Mouse (Mus musculus) layer of hippocampus, postnatal 36 days (tissue): ENCODE measurements at regions not wholly inside any gene's neighbourhood (a gene's known extent, or its start where the extent isn't known, plus 50 kb on each side); places are given as distances from the start of the nearest gene placed in this dataset.

Source experiments
- DNase-seq, 2 experiments: peaks; one replicate each; pipeline ENCODE4 v3.0.0; 2022

DNA sequence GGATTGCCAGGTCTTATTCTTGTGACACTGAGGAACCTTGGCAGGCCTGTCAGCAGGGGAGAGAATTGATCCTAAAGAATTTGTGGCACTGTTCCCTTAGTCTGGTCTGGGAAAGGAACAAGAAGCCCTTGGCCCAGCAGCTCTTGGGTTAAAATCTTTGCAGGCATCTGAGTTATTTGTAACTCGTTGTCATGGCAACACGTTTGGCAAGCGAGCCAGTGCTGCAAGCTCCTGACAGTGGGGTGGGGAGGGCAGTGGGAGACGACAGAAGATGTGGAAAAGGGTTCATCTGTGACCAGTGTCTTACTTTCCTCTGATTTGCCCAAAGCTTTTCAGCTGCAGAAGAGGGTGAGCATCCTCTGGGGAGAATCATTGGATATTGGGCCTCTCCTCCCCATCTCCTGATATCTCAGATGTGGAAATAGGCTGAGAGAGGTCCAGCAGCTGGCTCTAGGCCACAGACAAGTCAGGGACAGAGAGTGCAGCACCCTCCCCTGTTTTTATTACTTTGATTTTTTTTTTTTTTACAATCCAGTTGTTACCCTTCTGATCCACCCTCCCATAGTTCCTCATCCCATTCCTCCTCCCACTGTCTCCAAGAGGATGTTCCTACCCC is 92.4 kb upstream of the Huwe1 start:
- DNase-seq: peak; percentile 37 to 43
